Mouse (Mus musculus) testis, adult 2 months (tissue): ENCODE results near the gene Ctnnd2. TPM values are rescaled to one million over a fixed set of nuclear protein-coding genes. Genes with fewer than 3 reads are reported as not detected.

Experiments
- H3K27ac ChIP-seq: fragments of 200-500 bp; 2 replicates; pipeline ENCODE4 v1.5.1; 2012; ENCODE audit warnings: low read depth, low read length; ENCODE audit not compliant: control insufficient read depth, insufficient read depth
- H3K27me3 ChIP-seq: fragments of 200-500 bp; 2 replicates; pipeline ENCODE4 v1.6.1; 2012; ENCODE audit warnings: mild to moderate bottlenecking, low read length, moderate library complexity; ENCODE audit not compliant: control insufficient read depth, insufficient read depth
- H3K36me3 ChIP-seq: fragments of 200-500 bp; 2 replicates; pipeline ENCODE4 v1.6.1; 2012; ENCODE audit warnings: mild to moderate bottlenecking, low read length; ENCODE audit not compliant: control insufficient read depth, insufficient read depth
- H3K4me1 ChIP-seq: fragments of 200-500 bp; 2 replicates; pipeline ENCODE4 v1.6.1; 2012; ENCODE audit warnings: low read length; ENCODE audit not compliant: control insufficient read depth, insufficient read depth
- H3K4me3 ChIP-seq: fragments of 200-500 bp; 2 replicates; pipeline ENCODE4 v1.5.1; 2012; ENCODE audit warnings: low read depth, mild to moderate bottlenecking, low read length, moderate library complexity, mixed read lengths; ENCODE audit not compliant: control insufficient read depth
- CTCF ChIP-seq: fragments of 200-500 bp; IDR thresholded peaks from 2 replicates; pipeline ENCODE4 v1.5.1; 2012; ENCODE audit warnings: low read depth, mild to moderate bottlenecking, inconsistent platforms, low read length, moderate library complexity; ENCODE audit not compliant: control insufficient read depth, insufficient read depth, insufficient replicate concordance
- POLR2A ChIP-seq: fragments of 200-500 bp; IDR thresholded peaks from 2 replicates; pipeline ENCODE4 v1.6.1; 2012; ENCODE audit warnings: low read depth, mild to moderate bottlenecking, inconsistent platforms, low read length, moderate library complexity; ENCODE audit not compliant: control insufficient read depth
- polyA plus RNA-seq: library from polyadenylated mRNA; depleted of rRNA; stranded (reverse); fragments of >200 nt; gene quantifications from 2 replicates; pipeline ENCODE4 v1.2.3, GENCODE M21; 2012

The Ctnnd2 gene
- polyA plus RNA-seq, 1 experiment, result 3.8 TPM

GRCm38 (mm10) chr15:30286245-30286642, 113.9 kb downstream of the Ctnnd2 start:
- no peak for TF ChIP-seq POLR2A
- no peak for TF ChIP-seq CTCF
- no peaks in the 10 kb centered on the region for H3K4me1 ChIP-seq
- H3K27ac ChIP-seq, result no peak overlapping the region
- H3K4me3 ChIP-seq, result no peak overlapping the region
- H3K27me3 ChIP-seq, result no peaks in the 10 kb centered on the region
- H3K36me3 ChIP-seq, result no peaks in the 10 kb centered on the region

- Histone ChIP-seq H3K4me3 (no peak overlapping the region), H3K36me3 (no peaks in the 10 kb centered on the region), H3K27ac (no peak overlapping the region), H3K4me1 (no peaks in the 10 kb centered on the region), H3K27me3 (no peaks in the 10 kb centered on the region)
- TF ChIP-seq CTCF, result no peak
- TF ChIP-seq POLR2A, result no peak
Measured at GRCm38 (mm10) chr15:30302824-30303223, 130.4 kb downstream of the Ctnnd2 start.

- TF ChIP-seq POLR2A (no peak), CTCF (no peak)
- no peaks in the 10 kb centered on the region for H3K27me3 ChIP-seq
- H3K36me3 ChIP-seq, result no peaks in the 10 kb centered on the region
- no peak overlapping the region for H3K27ac ChIP-seq
- no peaks in the 10 kb centered on the region for H3K4me1 ChIP-seq
- no peak overlapping the region for H3K4me3 ChIP-seq
Measured at GRCm38 (mm10) chr15:30306437-30306836, 134.0 kb downstream of the Ctnnd2 start.

DNA sequence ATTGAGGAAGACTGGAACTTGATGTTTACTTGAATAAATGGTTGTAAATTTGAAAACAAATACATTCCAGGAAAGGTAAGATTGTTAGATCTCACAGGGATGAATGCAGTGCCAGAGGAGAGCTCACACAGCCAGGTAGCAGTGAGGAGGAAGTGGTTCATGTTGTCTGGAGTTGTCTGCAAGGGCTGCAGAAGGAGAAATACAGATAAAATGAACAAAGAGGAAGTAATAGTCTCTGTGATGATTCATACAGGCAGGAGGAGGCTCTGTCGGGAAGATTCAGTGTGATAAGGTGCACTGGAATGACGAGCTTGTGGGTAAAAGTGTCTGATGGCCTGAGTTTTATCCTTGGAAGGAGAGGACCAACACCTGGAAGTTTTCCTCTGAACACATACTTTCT, 150.2 kb downstream of the Ctnnd2 start:
- Histone ChIP-seq H3K36me3 (no peaks in the 10 kb centered on the region), H3K4me3 (no peak overlapping the region), H3K27ac (no peak overlapping the region), H3K4me1 (no peaks in the 10 kb centered on the region; the same call in 1 of the 2 replicates), H3K27me3 (no peaks in the 10 kb centered on the region)
- TF ChIP-seq CTCF (no peak), POLR2A (no peak)

GRCm38 (mm10) chr15:30333336-30334310, 161.2 kb downstream of the Ctnnd2 start:
- Histone ChIP-seq H3K4me1 (no peaks in the 10 kb centered on the region), H3K27me3 (no peaks in the 10 kb centered on the region), H3K36me3 (no peaks in the 10 kb centered on the region), H3K27ac (no peak overlapping the region), H3K4me3 (no peak overlapping the region)
- TF ChIP-seq POLR2A (no peak), CTCF (no peak)

GRCm38 (mm10) chr15:30338585-30339197, 166.3 kb downstream of the Ctnnd2 start:
- Histone ChIP-seq H3K36me3 (no peaks in the 10 kb centered on the region), H3K4me1 (no peaks in the 10 kb centered on the region), H3K27me3 (no peaks in the 10 kb centered on the region), H3K27ac (no peak overlapping the region), H3K4me3 (no peak overlapping the region)
- TF ChIP-seq CTCF (no peak), POLR2A (no peak)

- no peak overlapping the region for H3K27ac ChIP-seq
Measured at GRCm38 (mm10) chr15:30345754-30346153, 173.4 kb downstream of the Ctnnd2 start.

More at GRCm38 (mm10) chr15:30345754-30346153, 173.4 kb downstream of the Ctnnd2 start:
- Histone ChIP-seq H3K4me1 (no peaks in the 10 kb centered on the region), H3K4me3 (no peak overlapping the region), H3K27me3 (no peaks in the 10 kb centered on the region), H3K36me3 (no peaks in the 10 kb centered on the region)
- TF ChIP-seq CTCF (no peak), POLR2A (no peak)
